Mouse (Mus musculus): ENCODE results near the gene Trcg1.

DNA sequence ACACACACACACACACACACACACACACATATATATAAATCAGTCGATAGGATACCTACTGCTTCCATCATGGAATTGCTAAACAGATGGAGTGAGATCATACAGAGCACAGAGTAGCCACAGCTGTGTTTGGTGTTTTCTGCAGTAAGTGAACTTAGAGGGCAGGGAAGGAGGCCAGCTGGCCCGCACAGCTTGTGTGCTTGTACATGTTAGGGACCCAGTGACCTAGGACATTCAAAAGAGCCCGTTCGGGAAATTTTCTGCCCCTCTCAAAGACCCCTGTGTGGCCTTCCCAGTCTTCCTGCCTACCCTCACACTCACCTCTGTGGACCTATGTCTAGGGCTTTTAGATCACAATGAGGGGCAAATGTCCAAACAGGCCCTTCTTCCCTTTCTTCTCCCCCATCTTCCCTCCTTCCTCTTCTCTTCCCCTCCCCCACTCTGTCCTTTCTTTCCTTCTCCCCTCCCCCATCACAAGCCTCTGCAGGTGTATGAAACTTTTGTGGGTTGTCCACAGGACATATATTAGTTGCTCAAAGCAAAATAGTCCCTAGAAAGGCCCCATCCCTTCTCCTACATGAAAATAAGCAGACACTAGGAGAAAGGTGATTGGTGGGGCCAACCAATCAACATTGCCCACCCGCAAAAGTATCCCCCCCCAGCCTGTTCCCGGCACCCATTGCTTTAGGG, 37.6 kb downstream of the Trcg1 start:
- no peak for TF ChIP-seq POLR2A (IDR thresholded peaks at IDR 0.05; ENCODE audit: borderline replicate concordance, insufficient read depth, low read length)
- TF ChIP-seq CTCF (IDR thresholded peaks at IDR 0.05; ENCODE audit: borderline replicate concordance, insufficient read depth, low read depth, low read length), result no peak

Measured in cerebellum, adult 2 months (tissue).